Mouse (Mus musculus): Measurements from ENCODE around the gene Tab3. TPM values are rescaled to one million over a fixed set of nuclear protein-coding genes. Genes with fewer than 3 reads are reported as not detected.

Gene Tab3
- polyA plus RNA-seq (2012; ENCODE audit: insufficient read depth, insufficient read length, missing spikeins) = 5.1 and 5.5 TPM in 2 replicates

DNA sequence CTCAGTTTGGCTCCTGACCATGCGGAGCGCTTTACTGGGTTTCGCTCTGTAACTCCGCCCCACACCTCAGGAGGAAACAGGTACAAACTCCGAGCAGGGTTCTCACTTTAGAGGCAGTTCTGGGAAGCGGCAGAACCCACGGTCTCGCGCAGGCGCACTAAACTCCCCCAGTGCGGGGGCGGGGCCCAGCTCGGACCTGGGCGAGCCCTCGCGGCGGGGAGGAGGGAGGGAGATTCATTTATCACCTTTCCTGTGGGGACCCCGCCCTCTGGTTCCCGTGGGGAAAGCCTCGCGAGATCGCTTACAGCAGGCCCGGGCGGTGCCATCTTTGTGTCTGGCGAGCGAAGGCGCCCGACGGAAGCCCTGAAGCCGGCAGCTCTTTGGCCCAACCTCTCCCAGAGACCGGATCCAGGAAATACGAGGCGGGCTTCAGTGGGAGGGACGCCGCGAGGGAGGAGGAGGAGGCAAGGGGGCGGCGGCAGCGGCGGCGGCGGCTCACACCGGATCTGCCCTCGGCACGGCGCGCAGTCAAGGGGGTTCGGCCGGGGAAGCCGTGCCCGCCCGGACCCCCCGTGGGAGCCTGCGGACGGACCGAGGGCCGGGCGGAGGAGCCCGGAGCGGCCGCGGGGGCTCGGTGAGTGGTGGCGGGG lies at the start of gene Tab3:
Tab3 (plus strand) TSS at position 491 of the 650 bp plus-strand sequence.
- Histone ChIP-seq H3K27ac (ENCODE audit: insufficient read depth, low read depth, low read length) (no peak within 1 kb of the TSS), H3K4me1 (ENCODE audit: control insufficient read depth, insufficient read depth, low read length) (no peaks in the 10 kb centered on the region), H3K4me3 (ENCODE audit: insufficient read depth, low read length) (peak within 1 kb of the TSS; percentile 90)
- TF ChIP-seq CTCF (IDR thresholded peaks at IDR 0.05; ENCODE audit: low read depth, low read length) = no peak
- TF ChIP-seq POLR2A (IDR thresholded peaks at IDR 0.05; ENCODE audit: borderline replicate concordance, low read depth, low read length) = no peak

GRCm38 (mm10) chrX:85525545-85525944 lies 48.3 kb upstream of the Tab3 start:
- no peaks in the 10 kb centered on the region for H3K4me1 ChIP-seq (ENCODE audit: control insufficient read depth, insufficient read depth, low read length)
- TF ChIP-seq CTCF (IDR thresholded peaks at IDR 0.05; ENCODE audit: low read depth, low read length) (no peak), POLR2A (IDR thresholded peaks at IDR 0.05; ENCODE audit: borderline replicate concordance, low read depth, low read length) (no peak)
- no peak overlapping the region for H3K27ac ChIP-seq (ENCODE audit: insufficient read depth, low read depth, low read length)
- no peak overlapping the region for H3K4me3 ChIP-seq (ENCODE audit: insufficient read depth, low read length)

DNA sequence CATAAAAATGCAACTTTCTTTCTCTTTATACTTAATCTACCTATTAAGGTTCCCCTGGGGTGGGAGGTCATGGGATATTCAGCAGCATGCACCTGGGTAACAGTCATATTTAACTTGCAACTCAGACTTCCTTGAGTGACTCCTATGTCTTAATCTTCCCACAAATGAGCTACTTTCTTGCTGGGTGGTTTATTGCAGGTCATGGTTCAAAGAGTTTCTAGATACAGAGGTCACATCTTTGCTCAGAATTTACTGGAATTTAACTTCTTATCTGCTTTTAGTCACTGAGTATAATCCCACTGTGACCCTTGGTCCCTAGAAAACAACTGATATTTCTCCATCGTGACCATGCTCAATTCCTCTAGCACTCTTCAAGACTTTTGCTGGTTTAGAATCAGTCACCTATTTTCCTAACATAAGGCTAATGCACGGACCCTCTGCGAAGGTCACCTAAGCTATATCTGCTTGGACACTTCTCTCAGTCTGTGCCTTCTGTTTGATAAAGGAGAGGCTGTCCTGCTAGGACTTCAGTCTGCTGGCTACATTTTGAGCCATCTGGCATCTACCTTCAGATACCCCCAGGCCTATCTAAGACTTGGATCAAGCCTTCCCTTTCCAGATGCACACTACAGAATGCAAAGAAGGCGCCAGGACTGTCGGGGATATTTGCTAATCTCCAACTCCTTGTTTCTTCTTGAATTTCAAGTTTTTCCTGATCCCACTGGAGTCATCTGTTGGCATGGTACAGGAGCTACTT lies 47.4 kb upstream of the Tab3 start:
- TF ChIP-seq POLR2A (IDR thresholded peaks at IDR 0.05; ENCODE audit: borderline replicate concordance, low read depth, low read length) (no peak), CTCF (IDR thresholded peaks at IDR 0.05; ENCODE audit: low read depth, low read length) (no peak)
- no peak overlapping the region for H3K4me3 ChIP-seq (ENCODE audit: insufficient read depth, low read length)
- no peaks in the 10 kb centered on the region for H3K4me1 ChIP-seq (ENCODE audit: control insufficient read depth, insufficient read depth, low read length)
- H3K27ac ChIP-seq (ENCODE audit: insufficient read depth, low read depth, low read length) = no peak overlapping the region

DNA sequence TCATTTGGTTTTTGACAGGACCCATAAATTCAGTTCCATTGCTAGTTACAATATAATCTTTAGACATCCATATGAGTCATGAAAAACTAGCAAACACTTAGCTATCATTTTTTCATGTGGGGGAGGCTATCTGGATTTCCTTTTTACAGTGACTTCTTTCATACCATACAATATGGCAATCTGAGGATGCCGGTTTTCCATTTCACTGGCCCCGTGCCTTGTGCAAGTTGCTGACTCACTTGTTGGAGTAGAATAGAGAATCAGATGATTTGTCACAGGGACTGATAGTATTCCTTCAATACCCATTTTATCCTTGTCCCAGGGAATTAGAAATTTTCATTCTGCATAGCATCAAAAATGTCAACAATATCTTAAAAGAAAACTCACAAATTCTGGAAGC lies 14.9 kb upstream of the Tab3 start:
- TF ChIP-seq POLR2A (IDR thresholded peaks at IDR 0.05; ENCODE audit: borderline replicate concordance, low read depth, low read length) (no peak), CTCF (IDR thresholded peaks at IDR 0.05; ENCODE audit: low read depth, low read length) (no peak)
- Histone ChIP-seq H3K4me1 (ENCODE audit: control insufficient read depth, insufficient read depth, low read length) (no peaks in the 10 kb centered on the region), H3K27ac (ENCODE audit: insufficient read depth, low read depth, low read length) (no peak overlapping the region)

GRCm38 (mm10) chrX:85566256-85566655 lies 7.6 kb upstream of the Tab3 start:
- H3K4me1 ChIP-seq (ENCODE audit: control insufficient read depth, insufficient read depth, low read length) = no peaks in the 10 kb centered on the region
- TF ChIP-seq POLR2A (IDR thresholded peaks at IDR 0.05; ENCODE audit: borderline replicate concordance, low read depth, low read length) (no peak), CTCF (IDR thresholded peaks at IDR 0.05; ENCODE audit: low read depth, low read length) (no peak)

More for the DNA sequence above, 14.9 kb upstream of the Tab3 start:
- H3K4me3 ChIP-seq (ENCODE audit: insufficient read depth, low read length) = no peak overlapping the region

DNA sequence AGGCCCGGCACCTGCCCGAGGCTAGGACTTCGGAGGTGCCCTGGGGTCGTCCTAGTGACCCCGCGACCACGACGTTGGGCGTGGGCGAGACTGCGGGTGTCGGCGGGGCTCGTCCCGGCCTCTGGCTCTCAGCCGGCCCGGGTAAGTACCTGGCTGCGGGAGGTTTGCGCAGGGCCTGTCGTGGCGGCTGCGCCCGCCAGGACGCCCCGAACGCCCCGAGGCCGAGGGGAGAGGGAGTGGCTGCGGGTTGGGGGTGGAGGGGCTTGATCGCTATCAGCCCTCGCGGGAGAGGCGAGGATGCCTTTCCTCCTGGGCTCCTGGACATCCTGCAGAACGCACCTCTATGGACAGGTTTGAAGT lies 340 bp downstream of the Tab3 start:
- Histone ChIP-seq H3K4me1 (ENCODE audit: control insufficient read depth, insufficient read depth, low read length) (no peaks in the 10 kb centered on the region), H3K27ac (ENCODE audit: insufficient read depth, low read depth, low read length) (no peak overlapping the region), H3K4me3 (ENCODE audit: insufficient read depth, low read length) (peak overlapping the region; percentile 90)
- TF ChIP-seq CTCF (IDR thresholded peaks at IDR 0.05; ENCODE audit: low read depth, low read length) = no peak
- TF ChIP-seq POLR2A (IDR thresholded peaks at IDR 0.05; ENCODE audit: borderline replicate concordance, low read depth, low read length) = no peak

More at GRCm38 (mm10) chrX:85566256-85566655, 7.6 kb upstream of the Tab3 start:
- no peak overlapping the region for H3K4me3 ChIP-seq (ENCODE audit: insufficient read depth, low read length)
- no peak overlapping the region for H3K27ac ChIP-seq (ENCODE audit: insufficient read depth, low read depth, low read length)

- Histone ChIP-seq H3K4me1 (ENCODE audit: control insufficient read depth, insufficient read depth, low read length) (no peaks in the 10 kb centered on the region), H3K4me3 (ENCODE audit: insufficient read depth, low read length) (no peak overlapping the region), H3K27ac (ENCODE audit: insufficient read depth, low read depth, low read length) (no peak overlapping the region)
- TF ChIP-seq POLR2A (IDR thresholded peaks at IDR 0.05; ENCODE audit: borderline replicate concordance, low read depth, low read length) = no peak
- TF ChIP-seq CTCF (IDR thresholded peaks at IDR 0.05; ENCODE audit: low read depth, low read length) = no peak
These were observed 2.5 kb downstream of the Tab3 start for GRCm38 (mm10) chrX:85576310-85576709.

DNA sequence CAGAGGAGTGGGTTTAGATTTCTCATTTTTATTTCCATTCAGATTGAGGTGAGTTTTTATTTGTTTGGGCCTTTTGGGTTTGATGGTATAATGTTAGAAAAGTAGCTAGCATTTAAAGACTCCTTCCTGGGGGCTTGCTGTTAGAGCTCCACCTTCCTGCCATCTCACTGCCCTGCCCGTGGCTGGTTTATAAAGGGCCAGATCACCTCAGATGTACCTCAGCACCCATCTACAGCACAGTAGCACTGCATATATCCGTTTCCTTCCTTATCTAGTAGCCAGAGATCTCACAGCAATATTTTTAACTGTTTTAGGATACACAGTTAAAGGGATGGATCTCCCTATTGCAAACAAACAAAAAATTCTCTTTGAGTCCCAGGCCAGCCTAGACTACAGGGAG lies 6.9 kb downstream of the Tab3 start:
- Histone ChIP-seq H3K4me3 (ENCODE audit: insufficient read depth, low read length) (no peak overlapping the region), H3K27ac (ENCODE audit: insufficient read depth, low read depth, low read length) (no peak overlapping the region), H3K4me1 (ENCODE audit: control insufficient read depth, insufficient read depth, low read length) (no peaks in the 10 kb centered on the region)
- no peak for TF ChIP-seq CTCF (IDR thresholded peaks at IDR 0.05; ENCODE audit: low read depth, low read length)
- no peak for TF ChIP-seq POLR2A (IDR thresholded peaks at IDR 0.05; ENCODE audit: borderline replicate concordance, low read depth, low read length)

GRCm38 (mm10) chrX:85582517-85582916 lies 8.7 kb downstream of the Tab3 start:
- H3K27ac ChIP-seq (ENCODE audit: insufficient read depth, low read depth, low read length) = no peak overlapping the region
- no peak overlapping the region for H3K4me3 ChIP-seq (ENCODE audit: insufficient read depth, low read length)
- TF ChIP-seq POLR2A (IDR thresholded peaks at IDR 0.05; ENCODE audit: borderline replicate concordance, low read depth, low read length) (no peak), CTCF (IDR thresholded peaks at IDR 0.05; ENCODE audit: low read depth, low read length) (no peak)
- no peaks in the 10 kb centered on the region for H3K4me1 ChIP-seq (ENCODE audit: control insufficient read depth, insufficient read depth, low read length)

DNA sequence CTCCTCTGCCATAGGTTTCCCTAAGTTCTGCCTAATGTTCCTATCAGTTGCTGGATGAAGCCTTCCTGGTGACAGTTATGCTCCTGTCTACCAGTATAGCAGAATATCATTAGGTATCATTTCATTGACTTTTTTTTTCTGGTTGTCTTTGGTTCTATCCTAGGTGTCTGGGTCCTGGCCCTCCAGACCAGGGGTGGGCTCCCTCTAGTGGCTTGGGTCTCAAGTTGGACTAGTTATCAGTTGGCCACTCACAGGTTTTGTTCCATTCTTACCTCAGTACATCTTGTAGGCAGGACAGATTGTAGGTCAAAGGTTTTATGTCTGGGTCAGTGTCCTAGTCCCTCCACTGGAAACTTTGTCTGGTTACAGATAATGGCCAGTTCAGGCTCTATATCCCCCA lies 11.8 kb downstream of the Tab3 start:
- H3K4me3 ChIP-seq (ENCODE audit: insufficient read depth, low read length) = no peak overlapping the region
- TF ChIP-seq POLR2A (IDR thresholded peaks at IDR 0.05; ENCODE audit: borderline replicate concordance, low read depth, low read length) = no peak
- no peak for TF ChIP-seq CTCF (IDR thresholded peaks at IDR 0.05; ENCODE audit: low read depth, low read length)
- H3K27ac ChIP-seq (ENCODE audit: insufficient read depth, low read depth, low read length) = no peak overlapping the region
- no peaks in the 10 kb centered on the region for H3K4me1 ChIP-seq (ENCODE audit: control insufficient read depth, insufficient read depth, low read length)

All from bone marrow macrophage, adult 2 months (primary cell).